Mouse (Mus musculus): ENCODE measurements around the gene Hacd1. TPM values are rescaled to one million over a fixed set of nuclear protein-coding genes. Genes with fewer than 3 reads are reported as not detected.

Hacd1 gene
- 17.8 TPM for polyA plus RNA-seq (2015; fragmentation: Illumina TruSeq; extraction: RNeasy Lipid Tissue Mini Kit (QIAGEN cat#74804); ENCODE audit: low read depth, low replicate concordance)

DNA sequence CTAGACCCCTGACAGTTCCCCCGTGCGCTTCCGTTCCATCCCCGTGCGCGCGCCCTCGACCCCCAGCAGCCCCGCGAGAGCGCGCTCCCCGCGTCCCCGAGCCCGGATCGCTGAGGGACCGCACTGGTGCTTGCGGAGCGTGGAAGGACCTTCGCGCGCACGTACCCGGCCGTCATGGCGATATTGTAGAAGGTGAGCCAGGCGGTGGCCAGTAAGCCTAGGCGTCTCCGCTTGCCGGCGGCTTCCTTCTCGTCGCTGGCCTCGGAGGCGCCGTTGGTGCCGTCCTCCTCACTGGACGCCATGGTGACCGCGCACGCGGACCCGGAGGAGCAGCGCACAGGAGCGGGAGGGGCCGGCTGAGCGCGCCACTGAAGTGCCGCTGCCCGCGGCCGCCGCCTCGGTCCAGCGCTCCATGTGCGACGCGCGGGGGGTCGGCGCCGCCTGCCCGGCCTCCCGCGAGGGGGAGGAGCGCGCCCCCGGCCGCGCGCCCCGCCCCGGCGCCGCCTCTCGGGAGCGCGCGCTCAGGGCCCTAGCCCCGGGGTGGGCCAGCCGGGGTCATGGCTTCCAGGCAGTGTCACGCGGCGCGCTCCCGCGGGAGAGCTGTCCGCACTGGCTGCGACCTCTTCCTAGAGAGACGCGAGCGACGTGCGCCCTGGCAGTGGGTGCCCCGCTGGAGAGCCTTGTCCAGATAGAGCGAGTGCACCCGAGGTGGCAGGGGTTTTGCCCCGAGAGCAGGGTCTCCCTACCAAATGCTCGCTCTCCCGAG lies at the start of gene Hacd1:
TSS of gene Hacd1 (minus strand) at position 570 of the 766 bp plus-strand sequence.

DNA sequence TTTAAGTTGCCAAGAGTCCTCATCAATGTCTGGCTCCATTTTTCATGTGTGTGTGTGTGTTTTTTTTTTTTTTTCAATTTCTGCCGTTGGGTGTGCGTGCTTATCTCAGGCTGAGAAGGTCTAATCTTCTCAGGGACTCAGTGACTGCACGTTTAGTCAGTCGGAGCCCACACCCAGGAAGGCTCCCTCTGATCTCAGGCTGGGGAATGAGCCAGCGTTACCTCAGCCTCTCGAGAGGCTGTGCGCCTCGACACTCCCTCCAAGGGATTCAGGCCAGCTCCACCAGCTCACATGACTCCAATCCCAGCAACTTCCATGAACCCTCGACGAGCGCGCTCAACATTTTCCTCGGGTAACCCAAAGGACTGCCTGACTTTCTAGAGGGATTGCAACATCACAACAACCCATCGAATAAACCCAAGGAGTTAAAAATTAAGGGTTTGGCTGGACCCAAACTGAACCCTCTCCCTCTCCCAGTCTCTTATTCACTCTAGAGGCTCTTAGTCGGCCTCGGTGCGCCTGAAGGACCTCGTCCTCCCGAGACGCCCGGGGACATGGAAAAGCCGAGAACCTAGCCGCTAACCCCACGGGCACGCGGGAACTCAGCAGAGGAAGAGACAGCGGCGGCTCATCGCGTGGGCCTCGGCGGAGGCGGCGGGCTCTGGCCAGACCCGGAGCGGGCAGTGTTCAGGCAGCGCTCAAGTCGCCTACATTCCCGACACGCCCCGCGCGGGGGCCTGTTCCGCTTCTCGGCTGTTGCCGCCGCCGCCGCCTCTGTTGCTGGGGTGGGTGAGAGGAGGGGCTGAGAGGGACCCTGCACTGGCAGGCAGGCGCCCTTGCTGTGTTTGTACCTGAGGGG lies 17.7 kb upstream of the Hacd1 start, which contains the start of gene Stam:
TSS of gene Stam (plus strand) at position 737 of the 859 bp plus-strand sequence.

Other genes with a start within 250 kb of the Hacd1 start
- 79.9 TPM for gene Stam, start 18.0 kb upstream of the Hacd1 start, polyA plus RNA-seq (2015; fragmentation: Illumina TruSeq; extraction: RNeasy Lipid Tissue Mini Kit (QIAGEN cat#74804); ENCODE audit: low read depth, low replicate concordance)
- not detected for gene Tmem236, start 118.4 kb upstream of the Hacd1 start, polyA plus RNA-seq (2015; fragmentation: Illumina TruSeq; extraction: RNeasy Lipid Tissue Mini Kit (QIAGEN cat#74804); ENCODE audit: low read depth, low replicate concordance)
- 2.2 TPM for gene Mrc1, start 173.3 kb upstream of the Hacd1 start, polyA plus RNA-seq (2015; fragmentation: Illumina TruSeq; extraction: RNeasy Lipid Tissue Mini Kit (QIAGEN cat#74804); ENCODE audit: low read depth, low replicate concordance)